Mouse (Mus musculus) midbrain, postnatal 0 days (tissue): Measurements from ENCODE around the gene Tiam1. TPM values are rescaled to one million over a fixed set of nuclear protein-coding genes. Genes with fewer than 3 reads are reported as not detected.

ENCODE experiments used
- ATAC-seq: fragments of 200-750 bp; cut with Nextera tagmentation; 2 replicates; pipeline ENCODE4 v1.8.0; 2017; ENCODE audit warnings: moderate number of reproducible peaks, mild to moderate bottlenecking, moderate TSS enrichment, moderate library complexity; ENCODE audit not compliant: low FRiP score
- DNase-seq: peaks from one replicate; pipeline ENCODE4 v3.0.0-alpha.2; 2015; ENCODE audit warnings: low spot score
- H3K27ac ChIP-seq: fragments of 300-500 bp; sonication (generic); 2 replicates; pipeline ENCODE4 v1.5.1; 2014; ENCODE audit warnings: low read depth, mild to moderate bottlenecking, low read length, mixed read lengths
- H3K27me3 ChIP-seq: fragments of 300-500 bp; sonication (generic); 2 replicates; pipeline ENCODE4 v1.6.1; 2014; ENCODE audit warnings: low read length, control low read depth, mixed read lengths; ENCODE audit not compliant: insufficient read depth
- H3K36me3 ChIP-seq: fragments of 300-500 bp; sonication (generic); 2 replicates; pipeline ENCODE4 v1.6.1; 2014; ENCODE audit warnings: low read length, control low read depth, mixed read lengths; ENCODE audit not compliant: insufficient read depth
- H3K4me1 ChIP-seq: fragments of 300-500 bp; sonication (generic); 2 replicates; pipeline ENCODE4 v1.6.1; 2014; ENCODE audit warnings: mild to moderate bottlenecking, control low read depth, antibody characterized with exemption, low read length, mixed read lengths; ENCODE audit not compliant: insufficient read depth
- H3K4me2 ChIP-seq: fragments of 300-500 bp; sonication (generic); 2 replicates; pipeline ENCODE4 v1.6.1; 2014; ENCODE audit warnings: low read depth, mild to moderate bottlenecking, low read length, mixed read lengths; ENCODE audit not compliant: poor library complexity, severe bottlenecking
- H3K4me3 ChIP-seq: fragments of 300-500 bp; sonication (generic); 2 replicates; pipeline ENCODE4 v1.5.1; 2014; ENCODE audit warnings: low read depth, mild to moderate bottlenecking, low read length, moderate library complexity
- H3K9ac ChIP-seq: fragments of 300-500 bp; sonication (generic); replicated peaks from 2 replicates; pipeline ENCODE4 v1.6.1; 2014; ENCODE audit warnings: mild to moderate bottlenecking, low read length, moderate library complexity, mixed read lengths; ENCODE audit not compliant: poor library complexity, severe bottlenecking
- H3K9me3 ChIP-seq: fragments of 300-500 bp; sonication (generic); 2 replicates; pipeline ENCODE4 v1.6.1; 2016; ENCODE audit warnings: low read length, control low read depth
- CTCF ChIP-seq: IDR thresholded peaks from 2 replicates; pipeline ENCODE4 v1.5.1; 2016; ENCODE audit warnings: antibody characterized with exemption, mild to moderate bottlenecking
- WGBS: fragments of 180-500 bp; shearing (Covaris S2); extraction: QIAGEN DNeasy Blood & Tissue Kit; methylation state at CpG from one replicate; pipeline ENCODE4 v1.1.7; 2014; 5-methylcytosine and 5-hydroxymethylcytosine counted together
- polyA plus RNA-seq: library from polyadenylated mRNA; unstranded; fragments of >200 nt; fragmentation: Nextera tagmentation; extraction: Ambion mirVana; gene quantifications from 2 replicates; pipeline ENCODE4 v1.2.1, GENCODE M21; 2015
- total RNA-seq: library from RNA; depleted of rRNA; stranded (reverse); fragments of >200 nt; gene quantifications from 2 replicates; pipeline ENCODE4 v1.2.3, GENCODE M21; 2014

The Tiam1 gene
- total and polyA plus RNA-seq, 2 experiments from 2014 or later: 17.6 to 26.9 TPM

GRCm38 (mm10) chr16:89935398-89935797, 208.2 kb downstream of the Tiam1 start:
- TF ChIP-seq CTCF: no peak
- Histone ChIP-seq H3K4me3 (no peak overlapping the region), H3K4me2 (no peak overlapping the region), H3K9me3 (no peaks in the 10 kb centered on the region), H3K36me3 (no peaks in the 10 kb centered on the region), H3K27ac (no peak overlapping the region), H3K27me3 (no peaks in the 10 kb centered on the region), H3K9ac (no peak overlapping the region), H3K4me1 (no peaks in the 10 kb centered on the region)
- ATAC-seq: no peak
- WGBS: 88% methylated on average over 12 of the region's 12 CpGs
- no peak for DNase-seq

DNA sequence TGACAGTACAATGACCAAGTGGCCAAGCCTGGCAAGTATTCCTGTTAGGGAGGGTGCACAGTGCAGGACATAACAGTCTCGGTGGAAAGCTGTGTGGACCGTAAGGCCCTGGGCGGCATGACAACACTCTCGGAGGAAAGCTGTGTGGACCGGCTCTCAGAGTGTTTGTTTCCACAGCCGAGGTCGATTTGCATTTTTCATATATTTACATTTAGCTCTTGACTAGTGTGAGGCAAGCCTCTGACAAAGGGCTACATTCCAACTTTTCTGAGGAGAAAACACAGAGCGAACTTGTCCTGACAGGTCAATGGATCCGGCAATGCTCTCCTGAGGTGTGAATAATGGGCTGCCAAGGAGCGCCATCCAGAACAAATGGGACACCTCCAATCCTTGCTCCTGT, 209.0 kb downstream of the Tiam1 start:
- Histone ChIP-seq H3K9me3 (no peaks in the 10 kb centered on the region), H3K4me3 (no peak overlapping the region), H3K9ac (no peak overlapping the region), H3K4me2 (no peak overlapping the region), H3K36me3 (no peaks in the 10 kb centered on the region), H3K27me3 (no peaks in the 10 kb centered on the region), H3K4me1 (no peaks in the 10 kb centered on the region), H3K27ac (no peak overlapping the region)
- ATAC-seq: no peak
- TF ChIP-seq CTCF: no peak
- DNase-seq: no peak
- 60% methylated on average over 10 of the region's 10 CpGs for WGBS

GRCm38 (mm10) chr16:89933976-89934375, 209.6 kb downstream of the Tiam1 start:
- no peaks in the 10 kb centered on the region for H3K4me1 ChIP-seq
- H3K27ac ChIP-seq: no peak overlapping the region
- no peak overlapping the region for H3K9ac ChIP-seq
- DNase-seq: no peak
- no peaks in the 10 kb centered on the region for H3K36me3 ChIP-seq
- H3K4me3 ChIP-seq: no peak overlapping the region
- H3K27me3 ChIP-seq: no peaks in the 10 kb centered on the region
- WGBS: 81% methylated on average over 7 of the region's 7 CpGs
- no peaks in the 10 kb centered on the region for H3K9me3 ChIP-seq
- TF ChIP-seq CTCF: no peak
- H3K4me2 ChIP-seq: no peak overlapping the region
- no peak for ATAC-seq

DNA sequence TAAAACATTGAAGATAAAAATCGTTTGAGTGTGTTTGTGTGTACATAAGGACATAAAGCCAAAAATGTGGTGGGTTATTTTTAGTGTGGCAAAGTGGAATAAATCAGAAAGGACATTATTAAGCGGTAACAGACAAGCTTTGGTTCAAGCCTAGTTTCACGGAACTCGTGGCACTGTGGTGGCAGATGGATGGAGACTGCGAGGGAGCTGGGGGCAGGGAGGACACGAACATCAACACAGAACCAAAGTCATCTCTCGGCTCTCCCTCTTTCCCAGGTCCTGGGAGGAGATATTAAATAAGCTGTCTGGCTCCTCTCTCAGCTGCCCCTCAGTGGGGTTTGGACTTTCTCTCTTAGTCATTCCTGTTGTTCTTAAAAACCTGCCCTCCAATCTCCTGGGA, 215.0 kb downstream of the Tiam1 start:
- TF ChIP-seq CTCF: no peak
- WGBS: 86% methylated on average over 7 of the region's 7 CpGs
- Histone ChIP-seq H3K4me1 (no peaks in the 10 kb centered on the region), H3K4me3 (no peak overlapping the region), H3K27ac (no peak overlapping the region), H3K4me2 (no peak overlapping the region), H3K27me3 (no peaks in the 10 kb centered on the region), H3K9me3 (no peaks in the 10 kb centered on the region), H3K36me3 (no peaks in the 10 kb centered on the region), H3K9ac (no peak overlapping the region)
- ATAC-seq (no peak), DNase-seq (no peak)

GRCm38 (mm10) chr16:89924249-89924890, 219.2 kb downstream of the Tiam1 start:
- Histone ChIP-seq H3K4me2 (no peak overlapping the region), H3K36me3 (no peaks in the 10 kb centered on the region), H3K9ac (no peak overlapping the region), H3K9me3 (no peaks in the 10 kb centered on the region), H3K4me3 (no peak overlapping the region), H3K27ac (0 out of 2 replicates have a peak overlapping the region, but pooled peaks have one; percentile 38), H3K27me3 (no peaks in the 10 kb centered on the region), H3K4me1 (no peaks in the 10 kb centered on the region)
- ATAC-seq (no peak), DNase-seq (peak; percentile 81)
- no peak for TF ChIP-seq CTCF
- WGBS: 45% methylated on average over 14 of the region's 14 CpGs

DNA sequence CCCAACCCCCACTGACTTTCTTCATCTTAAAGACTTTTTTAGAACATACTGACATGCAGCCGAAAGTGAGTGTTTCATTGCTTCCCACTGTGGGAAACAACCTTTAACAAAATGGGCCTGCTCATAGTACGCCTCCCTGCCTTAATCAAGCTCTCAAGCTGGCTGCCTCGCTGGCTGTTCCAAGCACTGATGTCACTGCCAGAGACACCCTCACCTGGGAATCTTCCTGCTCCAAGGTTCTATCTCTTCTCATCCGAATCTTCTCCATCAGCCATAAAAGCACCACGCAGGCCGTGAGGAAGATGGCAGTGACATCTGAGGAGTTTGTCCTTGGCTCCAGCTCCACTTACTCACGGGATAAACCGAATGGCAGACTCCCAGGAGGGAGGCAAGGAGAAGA, 220.3 kb downstream of the Tiam1 start:
- no peak overlapping the region for H3K9ac ChIP-seq
- H3K9me3 ChIP-seq: no peaks in the 10 kb centered on the region
- no peak overlapping the region for H3K4me2 ChIP-seq
- no peak for TF ChIP-seq CTCF
- no peaks in the 10 kb centered on the region for H3K4me1 ChIP-seq
- no peak overlapping the region for H3K4me3 ChIP-seq
- H3K36me3 ChIP-seq: no peaks in the 10 kb centered on the region
- WGBS: 75% methylated on average over 8 of the region's 8 CpGs
- no peaks in the 10 kb centered on the region for H3K27me3 ChIP-seq
- no peak overlapping the region for H3K27ac ChIP-seq
- DNase-seq: no peak
- ATAC-seq: no peak
